Mouse (Mus musculus): ENCODE results near the gene Smap1. TPM values are rescaled to one million over a fixed set of nuclear protein-coding genes. Genes with fewer than 3 reads are reported as not detected.

The Smap1 gene
- total RNA-seq, 2 experiments from 2014 or later = 192 to 197 TPM

DNA sequence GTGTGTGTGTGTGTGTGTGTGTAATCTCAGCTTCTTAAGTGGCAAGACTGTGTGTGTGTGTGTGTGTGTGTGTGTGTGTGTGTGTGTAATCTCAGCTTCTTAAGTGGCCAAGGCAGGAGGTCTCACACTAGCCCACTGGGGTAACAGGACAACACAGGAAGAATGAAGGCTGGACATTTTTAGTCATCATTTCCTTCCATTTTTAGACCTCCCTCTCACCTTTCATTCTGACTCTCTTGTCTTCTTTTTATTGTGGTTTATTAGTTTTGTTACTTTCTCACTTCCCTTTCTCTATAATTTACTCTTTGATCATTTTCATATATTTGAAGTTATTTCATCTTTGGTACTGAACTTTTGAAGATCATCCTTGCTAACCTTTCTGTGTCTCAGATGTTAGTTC is 81.2 kb downstream of the Smap1 start:
- peak in 1 of 2 experiments; percentile 0 for DNase-seq (ENCODE audit: low spot score in 2 of 2)

DNA sequence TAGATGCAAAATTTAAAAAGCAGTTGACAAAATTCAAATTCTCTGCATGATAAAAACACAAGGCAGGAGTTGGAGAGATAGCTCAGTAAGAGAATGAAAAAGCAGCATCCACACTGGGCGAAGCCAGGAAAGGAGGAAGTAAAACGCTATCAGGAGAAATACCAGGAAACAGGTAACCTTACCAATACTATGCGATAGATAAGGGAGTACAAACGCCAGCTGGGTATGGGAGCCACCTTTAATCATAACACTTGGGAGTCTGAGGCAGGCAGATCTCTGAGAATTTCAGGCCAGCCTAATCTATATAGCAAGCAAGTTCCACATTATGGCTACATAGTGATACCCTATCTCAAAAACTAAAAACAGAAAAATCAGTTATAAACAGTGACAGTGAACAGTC is 85.5 kb downstream of the Smap1 start:
- no peak for DNase-seq (ENCODE audit: low spot score in 2 of 2)

DNA sequence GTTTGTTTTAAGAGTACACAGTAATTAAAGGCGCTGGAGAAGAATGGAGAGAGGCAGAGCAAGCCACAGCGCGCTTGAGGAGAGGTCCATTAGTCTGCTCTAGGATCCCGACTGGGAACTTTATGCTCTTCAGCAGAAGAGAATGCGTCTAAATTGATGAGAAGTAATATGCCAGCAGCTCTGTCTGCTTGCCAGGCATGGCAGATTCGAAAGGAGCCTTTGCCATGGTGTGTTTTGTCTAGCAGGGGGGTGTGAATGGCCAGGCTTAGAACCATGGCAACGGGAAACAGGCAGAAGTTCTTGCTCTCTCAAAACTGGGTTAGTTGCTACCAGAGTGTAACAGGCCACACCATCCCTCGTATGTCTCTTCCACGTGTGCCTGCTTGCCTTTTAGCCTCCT is 87.3 kb downstream of the Smap1 start:
- peak; percentile 58 to 62 for DNase-seq (ENCODE audit: low spot score in 2 of 2)

DNA sequence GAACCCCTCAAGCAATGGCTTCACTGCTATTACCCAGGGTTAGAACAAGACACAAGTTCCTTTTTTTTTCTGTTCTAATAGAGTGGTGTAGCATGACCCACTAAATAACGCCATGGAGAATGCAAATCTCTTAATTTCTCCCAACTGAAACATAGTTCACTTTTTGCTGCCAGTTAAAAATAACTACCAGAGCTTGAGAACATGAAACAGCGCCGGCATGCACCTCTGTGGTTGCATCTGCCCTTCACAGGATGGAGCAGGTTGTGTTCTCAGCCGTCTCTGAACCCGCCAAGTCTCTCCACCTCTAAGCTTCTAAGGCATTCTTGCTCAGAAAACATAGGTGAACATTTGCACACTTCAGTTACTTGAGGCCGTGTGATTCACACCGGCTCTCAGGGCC is 87.9 kb downstream of the Smap1 start:
- no peak for DNase-seq (ENCODE audit: low spot score in 2 of 2)

DNA sequence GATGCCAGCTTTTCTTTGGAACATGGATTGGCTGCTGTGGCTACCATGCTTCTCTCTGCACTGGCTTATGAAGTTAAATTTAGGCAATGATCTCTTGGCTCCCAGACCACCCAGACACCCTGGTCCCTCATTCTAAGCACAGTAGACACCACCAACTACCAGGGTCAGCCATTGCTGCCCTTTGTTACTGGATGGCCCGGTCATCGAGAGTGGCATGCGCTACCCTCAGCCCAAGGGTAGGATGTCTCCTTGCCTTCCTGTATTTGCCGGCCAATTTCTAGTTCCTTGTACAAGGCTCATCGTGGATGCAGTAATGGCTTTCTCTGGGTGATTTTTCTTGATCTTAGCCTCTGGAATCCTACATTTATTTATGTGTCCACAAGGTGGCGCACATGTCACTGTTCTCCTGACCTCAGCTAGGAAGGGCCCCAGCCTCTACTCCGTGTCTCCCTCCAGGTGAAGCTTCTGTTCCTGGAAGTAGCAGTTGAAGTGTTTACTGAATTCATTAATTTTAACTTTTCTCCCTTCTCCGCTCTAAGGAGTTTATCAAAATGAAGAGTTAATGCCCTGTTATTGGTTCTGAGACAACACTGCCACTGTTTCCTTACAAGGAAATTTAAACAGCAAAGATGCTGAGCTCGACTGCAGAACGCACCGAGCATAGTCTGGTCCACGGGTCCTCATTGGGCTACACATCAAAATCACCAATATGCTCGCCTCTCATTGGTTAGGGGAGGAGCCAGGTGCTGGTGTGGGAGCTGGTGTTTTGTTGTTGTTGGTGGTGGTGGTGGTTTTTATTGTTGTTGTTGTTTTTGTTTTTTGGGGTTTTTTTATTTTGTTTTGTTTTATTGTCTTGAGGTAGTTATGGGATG is 95.0 kb downstream of the Smap1 start:
- peak; percentile 43 to 61 for DNase-seq (ENCODE audit: low spot score in 2 of 2)

DNA sequence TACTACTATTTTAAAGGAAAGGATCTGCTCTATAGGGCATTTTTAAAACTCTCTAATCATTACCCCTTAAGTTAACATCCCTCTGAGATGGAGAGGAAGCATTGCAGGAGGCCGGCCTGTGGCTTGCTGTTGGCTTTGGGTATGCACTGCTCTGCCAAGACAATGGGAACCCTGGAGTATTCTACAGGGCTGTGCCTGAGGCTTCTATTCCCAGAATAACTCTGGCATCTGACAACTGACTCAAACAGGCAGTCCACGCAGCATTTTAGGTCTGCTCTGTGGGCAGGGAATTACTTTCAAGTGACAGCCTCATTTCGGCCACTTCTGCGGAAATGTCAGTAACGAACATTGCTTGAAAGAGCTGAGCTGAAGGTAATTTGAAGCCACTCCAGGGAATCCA is 100.5 kb downstream of the Smap1 start:
- DNase-seq (ENCODE audit: low spot score in 2 of 2) = no peak

DNA sequence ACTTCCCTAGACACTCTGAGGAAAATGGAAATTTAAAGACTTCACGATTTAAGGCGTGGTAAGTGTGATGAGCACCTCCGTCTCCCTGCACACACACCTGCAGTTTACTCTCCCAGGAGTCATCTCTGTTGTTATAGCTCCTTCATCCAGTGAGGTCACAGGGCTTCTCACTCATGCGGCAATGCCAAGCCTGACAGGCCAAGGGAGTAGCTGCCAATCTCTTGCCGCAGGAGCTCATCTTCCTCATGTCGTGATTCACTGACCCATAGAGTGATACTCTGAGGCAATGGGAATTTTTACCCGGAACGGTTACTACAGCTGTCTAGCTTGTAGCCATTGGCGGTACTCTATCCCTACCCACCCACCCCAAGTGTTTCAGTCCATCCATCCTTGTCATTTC is 123.8 kb downstream of the Smap1 start:
- no peak for DNase-seq (ENCODE audit: low spot score in 2 of 2)

Other genes with a start within 250 kb of the Smap1 start
- 10 to 100 TPM; 19.9 to 22.8 TPM for gene B3gat2, start 160.6 kb downstream of the Smap1 start, total RNA-seq (2021)
- gene Sdhaf4, start 83.3 kb upstream of the Smap1 start, total RNA-seq (2021) = 10 to 100 TPM; 47.7 to 51.1 TPM
- 10 to 100 TPM; 30.9 to 35.6 TPM for gene Fam135a, start 178.0 kb upstream of the Smap1 start, total RNA-seq (2021)

Measured in layer of hippocampus, postnatal 10 days (tissue).